Mouse (Mus musculus) intestine, embryonic 15.5 days (tissue): Measurements from ENCODE around the gene Catsper2. TPM values are rescaled to one million over a fixed set of nuclear protein-coding genes. Genes with fewer than 3 reads are reported as not detected.

ENCODE experiments used
- polyA plus RNA-seq: library from polyadenylated mRNA; unstranded; fragments of >200 nt; fragmentation: Nextera tagmentation; extraction: Ambion mirVana; gene quantifications from 2 replicates; pipeline ENCODE4 v1.2.1, GENCODE M21; 2015

The Catsper2 gene
- polyA plus RNA-seq, 1 experiment from 2014 or later, result 1.1 TPM

Other genes with a start within 250 kb of the Catsper2 start
- 38.2 and 44.2 TPM in 2 replicates for gene Tubgcp4, start 243.1 kb downstream of the Catsper2 start, polyA plus RNA-seq
- gene Zscan29, start 242.7 kb downstream of the Catsper2 start, polyA plus RNA-seq, result 8.6 and 8.9 TPM in 2 replicates
- 40.1 and 43.4 TPM in 2 replicates for gene Trp53bp1, start 142.4 kb downstream of the Catsper2 start, polyA plus RNA-seq
- 2.7 and 4.2 TPM in 2 replicates for gene Map1a, start 124.2 kb downstream of the Catsper2 start, polyA plus RNA-seq
- gene Ppip5k1, start 58.4 kb downstream of the Catsper2 start, polyA plus RNA-seq, result 15.4 and 16.3 TPM in 2 replicates
- 417 and 490 TPM in 2 replicates for gene Ckmt1, start 56.1 kb downstream of the Catsper2 start, polyA plus RNA-seq
- gene Strc, start 26.6 kb downstream of the Catsper2 start, polyA plus RNA-seq, result not detected in 2 replicates
- gene Pdia3, start within 50 bp of the Catsper2 start, polyA plus RNA-seq, result 834 and 874 TPM in 2 replicates
- 8.5 and 9.2 TPM in 2 replicates for gene Ell3, start 30.5 kb upstream of the Catsper2 start, polyA plus RNA-seq
- 476 and 498 TPM in 2 replicates for gene Serf2, start 35.4 kb upstream of the Catsper2 start, polyA plus RNA-seq
- gene Hypk, start 39.5 kb upstream of the Catsper2 start, polyA plus RNA-seq, result 88.6 and 101 TPM in 2 replicates
- 0.23 and 0.30 TPM in 2 replicates for gene Serinc4, start 43.0 kb upstream of the Catsper2 start, polyA plus RNA-seq
- gene Mfap1b, start 60.3 kb upstream of the Catsper2 start, polyA plus RNA-seq, result 41.5 and 42.6 TPM in 2 replicates
- 19.8 and 20.8 TPM in 2 replicates for gene Mfap1a, start 92.9 kb upstream of the Catsper2 start, polyA plus RNA-seq
- 6.3 and 8.6 TPM in 2 replicates for gene Wdr76, start 92.9 kb upstream of the Catsper2 start, polyA plus RNA-seq